Mouse (Mus musculus): Measurements from ENCODE around the gene Myrip.
A peak's percentile ranks its signal among the peaks of the same experiment; 100 is the strongest.

Myrip gene

GRCm38 (mm10) chr9:120482382-120482781 lies 181.1 kb downstream of the Myrip start:
- DNase-seq: no peak

GRCm38 (mm10) chr9:120483101-120483500 lies 181.8 kb downstream of the Myrip start:
- DNase-seq: no peak

- no peak for DNase-seq
Measured at GRCm38 (mm10) chr9:120487076-120487475, 185.8 kb downstream of the Myrip start.

- DNase-seq: no peak
Measured at GRCm38 (mm10) chr9:120491509-120491908, 190.2 kb downstream of the Myrip start.

- DNase-seq: no peak
Measured at GRCm38 (mm10) chr9:120492010-120492399, 190.7 kb downstream of the Myrip start, which contains the start of gene Eif1b. Gene Eif1b, plus strand, starts transcription at chr9:120492232.

GRCm38 (mm10) chr9:120492400-120493351 lies 191.4 kb downstream of the Myrip start:
- peak; percentile 86 for DNase-seq

GRCm38 (mm10) chr9:120493781-120494180 lies 192.5 kb downstream of the Myrip start:
- DNase-seq: no peak

GRCm38 (mm10) chr9:120496691-120497090 lies 195.4 kb downstream of the Myrip start:
- DNase-seq: peak; percentile 74

- DNase-seq: no peak
Measured at GRCm38 (mm10) chr9:120497983-120498382, 196.7 kb downstream of the Myrip start.

GRCm38 (mm10) chr9:120501191-120501902 lies 200.0 kb downstream of the Myrip start:
- DNase-seq: no peak

GRCm38 (mm10) chr9:120502013-120502412 lies 200.7 kb downstream of the Myrip start:
- DNase-seq: peak; percentile 68

GRCm38 (mm10) chr9:120504423-120504822 lies 203.1 kb downstream of the Myrip start:
- DNase-seq: no peak

- DNase-seq: no peak
Measured at GRCm38 (mm10) chr9:120511781-120512180, 210.5 kb downstream of the Myrip start.

- no peak for DNase-seq
Measured at GRCm38 (mm10) chr9:120516720-120517119, 215.4 kb downstream of the Myrip start.

GRCm38 (mm10) chr9:120518946-120519345 lies 217.6 kb downstream of the Myrip start:
- no peak for DNase-seq

- peak; percentile 67 for DNase-seq
Measured at GRCm38 (mm10) chr9:120519469-120520125, 218.3 kb downstream of the Myrip start.

GRCm38 (mm10) chr9:120521161-120521560 lies 219.8 kb downstream of the Myrip start:
- no peak for DNase-seq
